Mouse (Mus musculus) brain, embryonic 14.5 days (tissue): ENCODE measurements around the gene Caml.

Experiments used
- CTCF ChIP-seq: fragments of 200-500 bp; IDR thresholded peaks from 2 replicates; pipeline ENCODE4 v1.5.1; 2012; ENCODE audit warnings: inconsistent platforms, mild to moderate bottlenecking, moderate library complexity, borderline replicate concordance; ENCODE audit not compliant: insufficient read depth, insufficient read length; ENCODE audit errors: extremely low read depth
- POLR2A ChIP-seq: fragments of 200-500 bp; IDR thresholded peaks from 2 replicates; pipeline ENCODE4 v1.6.1; 2012; ENCODE audit warnings: mild to moderate bottlenecking, inconsistent platforms, borderline replicate concordance; ENCODE audit not compliant: poor library complexity, insufficient read depth, insufficient read length, severe bottlenecking; ENCODE audit errors: extremely low read depth

DNA sequence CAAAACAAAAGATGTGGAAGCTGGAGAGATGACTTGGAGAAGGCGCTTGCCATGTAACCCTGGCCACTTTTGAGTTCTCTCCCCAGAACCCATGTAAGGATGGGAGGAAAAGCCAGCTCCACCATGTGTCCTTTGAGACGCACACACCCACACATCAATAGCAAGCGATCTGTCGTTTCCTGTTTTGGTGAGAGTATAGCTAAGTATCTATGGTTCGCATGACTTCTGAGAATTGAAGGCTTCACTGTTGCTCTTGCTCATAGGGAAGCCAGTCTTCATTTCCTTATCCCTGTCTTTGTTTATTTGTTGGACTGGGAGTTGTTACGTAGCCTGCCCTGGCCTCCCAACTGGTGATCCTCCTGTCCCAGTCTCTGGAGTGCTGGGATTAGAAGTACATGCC lies 49.9 kb downstream of the Caml start:
- no peak for TF ChIP-seq CTCF
- TF ChIP-seq POLR2A, result no peak
